Mouse (Mus musculus) limb, embryonic 12.5 days (tissue): ENCODE data around the gene Tmem52. TPM values are rescaled to one million over a fixed set of nuclear protein-coding genes. Genes with fewer than 3 reads are reported as not detected.

Experiments
- ATAC-seq: fragments of 200-750 bp; cut with Nextera tagmentation; 2 replicates; pipeline ENCODE4 v1.8.0; 2017; ENCODE audit warnings: low read depth, moderate TSS enrichment; ENCODE audit not compliant: insufficient number of reproducible peaks, insufficient read depth, low FRiP score, low TSS enrichment
- H3K27ac ChIP-seq: fragments of 300-500 bp; sonication (generic); 2 replicates; pipeline ENCODE4 v1.5.1; 2016; ENCODE audit warnings: mild to moderate bottlenecking, moderate library complexity
- H3K27me3 ChIP-seq: fragments of 300-500 bp; sonication (generic); 2 replicates; pipeline ENCODE4 v1.6.1; 2016; ENCODE audit warnings: mild to moderate bottlenecking, moderate library complexity
- H3K36me3 ChIP-seq: fragments of 300-500 bp; sonication (generic); 2 replicates; pipeline ENCODE4 v1.6.1; 2016; ENCODE audit warnings: mild to moderate bottlenecking, moderate library complexity
- H3K4me1 ChIP-seq: fragments of 300-500 bp; sonication (generic); replicated peaks from 2 replicates; pipeline ENCODE4 v1.6.1; 2016
- H3K4me2 ChIP-seq: fragments of 300-500 bp; sonication (generic); 2 replicates; pipeline ENCODE4 v1.6.1; 2016; ENCODE audit warnings: mild to moderate bottlenecking, moderate library complexity
- H3K4me3 ChIP-seq: fragments of 300-500 bp; sonication (generic); replicated peaks from 2 replicates; pipeline ENCODE4 v1.5.1; 2016; ENCODE audit warnings: mild to moderate bottlenecking
- H3K9ac ChIP-seq: fragments of 300-500 bp; sonication (generic); replicated peaks from 2 replicates; pipeline ENCODE4 v1.6.1; 2016; ENCODE audit warnings: mild to moderate bottlenecking, moderate library complexity
- H3K9me3 ChIP-seq: fragments of 300-500 bp; sonication (generic); 2 replicates; pipeline ENCODE4 v1.6.1; 2016; ENCODE audit warnings: mild to moderate bottlenecking, moderate library complexity
- WGBS: fragments of 180-500 bp; shearing (Covaris S2); methylation state at CpG from one replicate; pipeline ENCODE4 v1.1.7; 2016; 5-methylcytosine and 5-hydroxymethylcytosine counted together
- polyA plus RNA-seq: library from polyadenylated mRNA; unstranded; fragments of >200 nt; fragmentation: Nextera tagmentation; extraction: Ambion mirVana; gene quantifications from 2 replicates; pipeline ENCODE4 v1.2.1, GENCODE M21; 2016

The Tmem52 gene
- polyA plus RNA-seq, 1 experiment from 2014 or later = not detected

GRCm38 (mm10) chr4:155458575-155458974 is 10.3 kb upstream of the Tmem52 start:
- H3K9me3 ChIP-seq = no peaks in the 10 kb centered on the region
- no peaks in the 10 kb centered on the region for H3K4me1 ChIP-seq
- WGBS = 75% methylated on average over 5 of the region's 5 CpGs
- no peak overlapping the region for H3K4me3 ChIP-seq
- no peak overlapping the region for H3K4me2 ChIP-seq
- ATAC-seq = no peak
- H3K9ac ChIP-seq = no peak overlapping the region
- no peaks in the 10 kb centered on the region for H3K36me3 ChIP-seq
- no peak overlapping the region for H3K27ac ChIP-seq
- H3K27me3 ChIP-seq = peaks cover 13% of the 10 kb centered on the region; the same call in 1 of the 2 replicates

DNA sequence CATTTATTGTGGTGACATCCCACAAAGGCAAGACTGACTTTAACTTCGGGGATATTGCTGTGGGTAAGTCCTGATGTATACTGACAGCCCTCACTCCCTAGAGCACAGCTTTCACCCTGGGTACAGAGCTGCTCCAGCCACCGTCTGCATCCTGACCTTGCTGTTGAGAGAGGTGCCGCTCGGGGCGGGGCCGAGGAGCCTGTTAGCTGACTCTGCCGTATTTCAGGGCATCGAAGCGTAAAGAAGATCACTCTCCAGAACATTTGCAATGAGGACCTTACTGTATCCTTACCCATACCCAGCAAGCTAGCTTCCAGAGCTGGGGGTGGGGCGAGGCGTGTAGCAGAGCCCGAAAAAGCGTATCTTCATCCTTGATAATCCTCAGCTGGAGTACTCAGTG is 5.9 kb upstream of the Tmem52 start:
- no peaks in the 10 kb centered on the region for H3K9me3 ChIP-seq
- H3K27me3 ChIP-seq = peaks cover 16% of the 10 kb centered on the region
- ATAC-seq = no peak
- no peaks in the 10 kb centered on the region for H3K4me1 ChIP-seq
- H3K36me3 ChIP-seq = no peaks in the 10 kb centered on the region
- no peak overlapping the region for H3K4me3 ChIP-seq
- H3K9ac ChIP-seq = no peak overlapping the region
- no peak overlapping the region for H3K27ac ChIP-seq
- no peak overlapping the region for H3K4me2 ChIP-seq
- WGBS = 82% methylated on average over 13 of the region's 13 CpGs

DNA sequence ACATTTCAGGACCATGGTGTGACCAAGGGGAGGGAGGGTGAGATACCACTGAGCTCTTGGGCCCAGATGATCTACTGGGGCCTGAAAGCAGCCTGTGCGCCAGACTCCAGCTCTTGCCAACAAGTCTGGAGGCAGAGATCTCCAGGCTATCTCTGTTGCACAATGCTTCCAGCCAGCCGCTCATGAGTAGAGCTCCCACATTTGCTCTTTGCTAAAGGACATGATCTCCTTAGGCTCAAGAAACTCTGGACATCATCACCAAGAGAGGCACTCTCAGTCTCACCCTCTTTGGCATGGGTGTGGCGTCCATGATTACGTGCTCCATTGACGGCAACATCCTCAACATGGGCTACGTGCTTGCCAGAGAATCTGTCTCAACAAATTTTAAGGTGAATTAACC is 5.3 kb upstream of the Tmem52 start:
- Histone ChIP-seq H3K4me1 (no peaks in the 10 kb centered on the region), H3K9me3 (no peaks in the 10 kb centered on the region), H3K9ac (no peak overlapping the region), H3K4me2 (no peak overlapping the region), H3K27ac (no peak overlapping the region), H3K36me3 (no peaks in the 10 kb centered on the region), H3K27me3 (peaks cover 16% of the 10 kb centered on the region), H3K4me3 (no peak overlapping the region)
- WGBS = 92% methylated on average over 6 of the region's 6 CpGs
- ATAC-seq = no peak

- Histone ChIP-seq H3K4me1 (peaks cover 2% of the 10 kb centered on the region; the same call in 1 of the 2 replicates), H3K9ac (no peak overlapping the region), H3K36me3 (no peaks in the 10 kb centered on the region), H3K27me3 (peaks cover 18% of the 10 kb centered on the region), H3K9me3 (no peaks in the 10 kb centered on the region), H3K27ac (no peak overlapping the region), H3K4me2 (no peak overlapping the region), H3K4me3 (no peak overlapping the region)
- no peak for ATAC-seq
- 83% methylated on average over 4 of the region's 4 CpGs for WGBS
Measured at GRCm38 (mm10) chr4:155464061-155464460, 4.9 kb upstream of the Tmem52 start.

DNA sequence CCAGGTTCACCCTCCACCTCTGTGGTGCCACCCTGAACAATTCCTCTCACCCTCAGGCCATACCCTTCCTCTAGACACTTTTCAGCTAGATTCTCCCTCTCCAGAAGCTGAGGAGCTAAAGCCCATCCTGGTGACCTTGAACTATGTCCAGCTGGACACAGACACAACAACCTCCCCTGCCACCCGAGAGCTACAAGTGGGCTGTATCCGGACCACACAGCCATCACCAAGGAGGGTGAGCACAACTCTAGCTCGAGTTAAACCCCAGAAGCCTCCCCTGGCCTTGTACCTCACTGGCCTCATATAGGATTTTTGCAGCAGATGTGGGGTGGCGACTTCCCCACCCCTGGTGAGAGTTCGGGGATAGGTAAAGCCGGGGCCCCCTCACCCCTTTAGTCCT is 3.3 kb upstream of the Tmem52 start:
- H3K4me2 ChIP-seq = no peak overlapping the region
- H3K36me3 ChIP-seq = no peaks in the 10 kb centered on the region
- H3K4me3 ChIP-seq = no peak overlapping the region
- H3K4me1 ChIP-seq = peaks cover 5% of the 10 kb centered on the region
- H3K9ac ChIP-seq = no peak overlapping the region
- H3K27me3 ChIP-seq = peaks cover 27% of the 10 kb centered on the region
- no peak overlapping the region for H3K27ac ChIP-seq
- no peaks in the 10 kb centered on the region for H3K9me3 ChIP-seq
- no peak for ATAC-seq
- WGBS = 80% methylated on average over 6 of the region's 6 CpGs

DNA sequence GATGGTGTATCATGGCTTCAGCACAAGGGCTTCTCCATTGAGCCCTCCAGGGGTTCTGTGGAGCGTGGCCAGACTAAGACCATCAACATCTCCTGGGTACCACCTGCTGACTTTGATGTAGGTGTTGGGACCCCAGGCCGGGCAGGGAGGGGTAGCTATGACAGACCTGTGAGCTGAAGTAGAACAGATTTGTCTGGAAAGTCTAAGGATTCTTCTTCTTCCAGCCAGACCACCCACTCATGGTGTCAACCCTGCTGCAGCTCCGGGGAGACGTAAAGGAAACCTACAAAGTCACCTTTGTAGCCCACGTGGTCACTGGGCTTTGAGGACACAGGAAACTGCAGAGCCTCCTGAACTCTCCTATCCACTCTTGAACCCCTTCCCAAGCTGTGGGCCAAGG is 2.8 kb upstream of the Tmem52 start:
- Histone ChIP-seq H3K4me2 (no peak overlapping the region), H3K9ac (no peak overlapping the region), H3K27me3 (peaks cover 32% of the 10 kb centered on the region), H3K27ac (no peak overlapping the region), H3K4me1 (peaks cover 5% of the 10 kb centered on the region), H3K36me3 (no peaks in the 10 kb centered on the region), H3K4me3 (no peak overlapping the region), H3K9me3 (no peaks in the 10 kb centered on the region)
- 84% methylated on average over 5 of the region's 5 CpGs for WGBS
- no peak for ATAC-seq

DNA sequence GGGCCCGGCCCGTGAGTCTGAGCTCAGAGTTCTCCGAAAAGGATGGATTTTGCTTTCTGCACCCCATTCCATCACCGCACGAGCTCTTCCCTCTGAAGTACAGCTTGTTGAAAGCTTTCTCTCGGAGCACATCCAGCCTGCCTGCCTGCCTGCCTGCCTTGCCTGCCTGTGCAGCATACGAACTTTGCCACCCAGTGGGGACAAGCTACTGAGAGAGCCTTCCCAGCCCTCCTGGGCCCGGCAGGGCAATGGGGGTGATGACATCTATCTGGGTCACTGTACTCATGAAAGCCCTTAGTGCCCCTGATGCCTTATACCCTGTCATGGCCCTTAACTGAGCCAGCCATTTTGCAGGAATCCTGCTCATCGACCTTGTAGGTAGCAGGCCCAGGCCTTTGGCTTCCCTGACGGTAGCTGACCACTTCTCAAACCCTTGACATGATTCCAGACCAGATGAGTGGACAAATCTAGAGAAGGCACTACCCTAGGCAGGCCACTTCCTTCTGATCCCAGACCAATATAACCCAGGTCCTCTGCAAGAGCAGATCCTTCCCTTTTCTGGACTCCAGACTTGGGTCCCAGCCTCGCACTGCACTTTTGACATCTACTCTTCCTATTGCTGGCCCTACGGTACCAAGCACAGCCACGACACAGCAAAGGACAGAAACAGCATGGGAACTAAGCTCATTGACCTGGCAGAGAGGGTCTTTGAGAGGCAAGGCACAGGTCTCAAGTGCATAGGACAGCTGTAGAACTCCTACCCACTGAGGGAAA is 1.5 kb upstream of the Tmem52 start:
- WGBS = 78% methylated on average over 13 of the region's 13 CpGs
- no peak for ATAC-seq
- no peaks in the 10 kb centered on the region for H3K9me3 ChIP-seq

GRCm38 (mm10) chr4:155469590-155470262 is 812 bp downstream of the Tmem52 start:
- Histone ChIP-seq H3K4me3 (no peak overlapping the region), H3K9ac (no peak overlapping the region), H3K27ac (no peak overlapping the region), H3K27me3 (peaks cover 38% of the 10 kb centered on the region), H3K36me3 (no peaks in the 10 kb centered on the region), H3K9me3 (no peaks in the 10 kb centered on the region), H3K4me2 (0 out of 2 replicates have a peak overlapping the region, but pooled peaks have one; percentile 55), H3K4me1 (peaks cover 5% of the 10 kb centered on the region)
- ATAC-seq = no peak
- 76% methylated on average over 18 of the region's 18 CpGs for WGBS

More for the DNA sequence above, 1.5 kb upstream of the Tmem52 start:
- no peak overlapping the region for H3K4me3 ChIP-seq
- no peak overlapping the region for H3K4me2 ChIP-seq
- no peak overlapping the region for H3K27ac ChIP-seq
- no peaks in the 10 kb centered on the region for H3K36me3 ChIP-seq
- peaks cover 5% of the 10 kb centered on the region for H3K4me1 ChIP-seq
- H3K27me3 ChIP-seq = peaks cover 38% of the 10 kb centered on the region
- H3K9ac ChIP-seq = no peak overlapping the region

DNA sequence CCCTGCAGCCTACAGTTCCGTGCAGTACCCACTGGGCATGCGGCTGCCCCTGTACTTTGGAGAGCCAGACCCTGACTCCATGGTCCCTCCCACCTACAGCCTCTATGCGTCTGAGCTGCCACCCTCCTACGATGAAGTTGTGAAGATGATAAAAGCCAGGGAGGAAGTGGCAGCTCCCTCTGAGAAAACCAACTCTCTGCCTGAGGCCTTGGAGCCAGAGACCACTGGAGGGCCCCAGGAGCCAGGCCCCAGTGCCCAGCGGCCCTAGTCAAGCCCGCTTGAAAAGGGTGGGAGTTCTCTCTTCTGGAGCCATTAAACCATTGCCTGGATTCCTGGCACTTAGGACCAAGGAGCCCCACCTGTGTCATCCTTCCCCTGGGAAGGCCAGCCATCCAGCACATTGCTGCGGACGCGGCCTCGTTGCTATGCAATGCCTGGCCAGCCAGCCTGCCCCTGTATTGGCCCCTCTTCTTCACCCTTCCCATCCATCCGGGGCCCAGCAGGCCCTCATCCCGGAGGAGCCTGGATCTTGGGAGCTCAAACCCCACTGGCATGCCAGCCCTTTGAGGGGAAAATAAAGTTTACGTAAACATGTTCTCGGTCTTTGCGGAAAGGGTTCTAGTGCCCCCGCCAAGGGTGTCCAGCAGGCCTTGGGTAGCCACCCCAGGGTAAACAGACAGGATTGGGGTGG is 1.5 kb downstream of the Tmem52 start:
- H3K4me2 ChIP-seq = no peak overlapping the region
- no peak overlapping the region for H3K4me3 ChIP-seq
- no peaks in the 10 kb centered on the region for H3K36me3 ChIP-seq
- no peak for ATAC-seq
- H3K27me3 ChIP-seq = peaks cover 38% of the 10 kb centered on the region
- 0 out of 2 replicates have a peak overlapping the region, but pooled peaks have one; percentile 18 for H3K9ac ChIP-seq
- WGBS = 75% methylated on average over 16 of the region's 16 CpGs
- peaks cover 5% of the 10 kb centered on the region for H3K4me1 ChIP-seq
- no peak overlapping the region for H3K27ac ChIP-seq
- H3K9me3 ChIP-seq = no peaks in the 10 kb centered on the region

DNA sequence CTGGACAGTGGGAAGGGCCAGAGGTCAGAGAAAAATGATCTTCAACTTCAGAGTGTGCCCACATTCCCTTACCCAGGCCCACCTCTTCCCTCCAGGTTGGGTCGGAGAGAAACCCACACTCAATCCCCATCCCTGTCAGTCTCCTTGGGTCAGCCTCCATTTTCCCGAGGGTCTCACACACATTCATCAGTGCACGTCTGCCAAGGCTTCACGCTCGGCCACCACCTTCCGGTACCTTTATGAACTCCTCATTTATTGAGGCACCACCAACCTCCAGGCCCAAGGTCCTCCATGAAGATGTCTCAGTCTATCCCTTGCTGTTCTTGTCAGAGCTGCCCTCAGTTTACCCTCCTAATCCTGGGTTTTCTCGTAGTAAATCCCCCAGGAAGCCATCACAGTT is 2.1 kb downstream of the Tmem52 start:
- Histone ChIP-seq H3K27ac (no peak overlapping the region), H3K27me3 (peaks cover 38% of the 10 kb centered on the region), H3K4me1 (peaks cover 5% of the 10 kb centered on the region), H3K9ac (no peak overlapping the region), H3K36me3 (no peaks in the 10 kb centered on the region), H3K9me3 (no peaks in the 10 kb centered on the region), H3K4me2 (no peak overlapping the region), H3K4me3 (no peak overlapping the region)
- 86% methylated on average over 7 of the region's 7 CpGs for WGBS
- no peak for ATAC-seq

- no peak overlapping the region for H3K4me2 ChIP-seq
- ATAC-seq = no peak
- peaks cover 38% of the 10 kb centered on the region for H3K27me3 ChIP-seq
- no peaks in the 10 kb centered on the region for H3K36me3 ChIP-seq
- no peaks in the 10 kb centered on the region for H3K9me3 ChIP-seq
- no peak overlapping the region for H3K4me3 ChIP-seq
- H3K27ac ChIP-seq = no peak overlapping the region
- no peak overlapping the region for H3K9ac ChIP-seq
- H3K4me1 ChIP-seq = peaks cover 5% of the 10 kb centered on the region
- WGBS = 84% methylated on average over 7 of the region's 7 CpGs
Measured at GRCm38 (mm10) chr4:155471406-155471805, 2.5 kb downstream of the Tmem52 start.
